Mouse (Mus musculus) forebrain, postnatal 0 days (tissue): ENCODE measurements at regions not wholly inside any gene's neighbourhood (a gene's known extent, or its start where the extent isn't known, plus 50 kb on each side); places are given as distances from the start of the nearest gene placed in this dataset.

Experiments
- ATAC-seq: fragments of 200-750 bp; cut with Nextera tagmentation; 2 replicates; pipeline ENCODE4 v1.8.0; 2017; ENCODE audit warnings: mild to moderate bottlenecking, moderate library complexity
- DNase-seq: peaks from one replicate; pipeline ENCODE4 v3.0.0-alpha.2; 2015
- H3K27ac ChIP-seq: fragments of 300-500 bp; sonication (generic); 2 replicates; pipeline ENCODE4 v1.5.1; 2014; ENCODE audit warnings: low read depth, mild to moderate bottlenecking, antibody characterized with exemption, low read length, moderate library complexity, mixed read lengths
- H3K27me3 ChIP-seq: fragments of 300-500 bp; sonication (generic); 2 replicates; pipeline ENCODE4 v1.6.1; 2014; ENCODE audit warnings: mild to moderate bottlenecking, low read length, mixed read lengths; ENCODE audit not compliant: insufficient read depth
- H3K36me3 ChIP-seq: fragments of 300-500 bp; sonication (generic); 2 replicates; pipeline ENCODE4 v1.6.1; 2014; ENCODE audit warnings: mild to moderate bottlenecking, moderate library complexity; ENCODE audit not compliant: insufficient read depth
- H3K4me1 ChIP-seq: fragments of 300-500 bp; sonication (generic); 2 replicates; pipeline ENCODE4 v1.6.1; 2014; ENCODE audit warnings: antibody characterized with exemption; ENCODE audit not compliant: insufficient read depth
- H3K4me2 ChIP-seq: fragments of 300-500 bp; sonication (generic); 2 replicates; pipeline ENCODE4 v1.6.1; 2014; ENCODE audit warnings: low read depth, mild to moderate bottlenecking, moderate library complexity
- H3K4me3 ChIP-seq: fragments of 300-500 bp; sonication (generic); 2 replicates; pipeline ENCODE4 v1.5.1; 2014; ENCODE audit warnings: low read depth, low read length, mixed read lengths
- H3K9ac ChIP-seq: fragments of 300-500 bp; sonication (generic); 2 replicates; pipeline ENCODE4 v1.6.1; 2014; ENCODE audit warnings: mild to moderate bottlenecking
- H3K9me3 ChIP-seq: fragments of 300-500 bp; sonication (generic); 2 replicates; pipeline ENCODE4 v1.6.1; 2016; ENCODE audit warnings: low read length
- CTCF ChIP-seq: sonication (generic); IDR thresholded peaks from 2 replicates; pipeline ENCODE4 v1.5.1; 2016; ENCODE audit warnings: antibody characterized with exemption, control low read depth, low read depth
- WGBS: fragments of 180-500 bp; shearing (Covaris S2); extraction: QIAGEN DNeasy Blood & Tissue Kit; methylation state at CpG from one replicate; pipeline ENCODE4 v1.1.7; 2014; 5-methylcytosine and 5-hydroxymethylcytosine counted together

DNA sequence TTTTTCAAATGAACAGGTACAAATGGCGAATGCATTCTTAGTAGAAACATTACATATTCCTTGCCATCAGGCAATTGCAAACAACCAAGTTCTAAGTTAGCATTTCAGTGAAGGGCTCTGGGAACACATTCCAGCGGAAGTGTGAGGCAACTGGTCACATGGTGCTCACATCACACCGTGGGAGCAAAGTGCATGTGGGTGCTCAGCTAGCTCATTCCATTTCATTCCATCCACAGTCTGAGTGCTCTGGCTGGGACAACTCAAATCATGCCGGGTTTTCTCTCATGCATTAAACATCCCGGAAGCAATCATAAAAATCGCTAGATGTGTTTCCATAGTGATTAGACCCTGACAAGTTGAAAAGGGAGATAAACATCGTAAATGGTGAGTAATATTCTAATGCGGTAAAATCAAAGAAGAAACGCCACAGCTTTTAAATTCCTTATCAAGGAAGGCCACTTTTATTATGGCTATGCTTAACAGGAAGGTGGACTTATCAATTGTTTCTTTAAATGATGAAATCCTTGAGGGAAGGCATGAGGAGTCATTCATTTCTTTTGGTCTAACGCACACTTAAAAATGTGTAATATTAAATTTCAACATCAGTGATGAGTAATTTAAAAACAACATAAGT lies 104.1 kb downstream of the Rassf9 start:
- Histone ChIP-seq H3K4me2 (no peak overlapping the region), H3K36me3 (no peaks in the 10 kb centered on the region), H3K27me3 (no peaks in the 10 kb centered on the region), H3K9me3 (no peaks in the 10 kb centered on the region), H3K9ac (no peak overlapping the region), H3K4me3 (no peak overlapping the region), H3K27ac (no peak overlapping the region), H3K4me1 (no peaks in the 10 kb centered on the region)
- no peak for DNase-seq
- 82% methylated on average over 10 of the region's 10 CpGs for WGBS
- TF ChIP-seq CTCF = no peak
- no peak for ATAC-seq
